Mouse (Mus musculus): ENCODE measurements around the gene Dcun1d1. TPM values are rescaled to one million over a fixed set of nuclear protein-coding genes. Genes with fewer than 3 reads are reported as not detected.

Dcun1d1 gene
- 115 TPM for polyA plus RNA-seq (2015; fragmentation: Illumina TruSeq; extraction: RNeasy Lipid Tissue Mini Kit (QIAGEN cat#74804); ENCODE audit: insufficient read depth, low replicate concordance)

GRCm38 (mm10) chr3:35937345-35937744 is at the start of gene Dcun1d1:
Dcun1d1 (minus strand) TSS chr3:35937445.

Other genes starting within 250 kb of the Dcun1d1 start
- 111 TPM for gene Atp11b, start 183.3 kb downstream of the Dcun1d1 start, polyA plus RNA-seq (2015; fragmentation: Illumina TruSeq; extraction: RNeasy Lipid Tissue Mini Kit (QIAGEN cat#74804); ENCODE audit: insufficient read depth, low replicate concordance)
- 35.3 TPM for gene Mccc1, start 63.2 kb upstream of the Dcun1d1 start, polyA plus RNA-seq (2015; fragmentation: Illumina TruSeq; extraction: RNeasy Lipid Tissue Mini Kit (QIAGEN cat#74804); ENCODE audit: insufficient read depth, low replicate concordance)
- gene Ccdc144b, start 116.1 kb upstream of the Dcun1d1 start, polyA plus RNA-seq (2015; fragmentation: Illumina TruSeq; extraction: RNeasy Lipid Tissue Mini Kit (QIAGEN cat#74804); ENCODE audit: insufficient read depth, low replicate concordance): not detected
- 42.3 TPM for gene Acad9, start 128.5 kb upstream of the Dcun1d1 start, polyA plus RNA-seq (2015; fragmentation: Illumina TruSeq; extraction: RNeasy Lipid Tissue Mini Kit (QIAGEN cat#74804); ENCODE audit: insufficient read depth, low replicate concordance)
- gene D3Ertd254e, start 213.6 kb upstream of the Dcun1d1 start, polyA plus RNA-seq (2015; fragmentation: Illumina TruSeq; extraction: RNeasy Lipid Tissue Mini Kit (QIAGEN cat#74804); ENCODE audit: insufficient read depth, low replicate concordance): 7.8 TPM

All from spleen, adult 10 weeks (tissue).